Mouse (Mus musculus) erythroblast, adult 5-6 weeks (primary cell): ENCODE data around the gene Pex16. TPM values are rescaled to one million over a fixed set of nuclear protein-coding genes. Genes with fewer than 3 reads are reported as not detected.

ENCODE experiments used
- ATAC-seq: replicated peaks from 2 replicates; pipeline ENCODE4 v1.8.0; 2016; ENCODE audit warnings: moderate number of reproducible peaks, mild to moderate bottlenecking, moderate TSS enrichment, inconsistent platforms; ENCODE audit not compliant: poor library complexity, low FRiP score, severe bottlenecking
- total RNA-seq, 2 experiments: library from RNA; stranded (forward) in 1 of 2; stranded (reverse) in 1 of 2; fragments of 150-400 nt in 1 of 2; fragments of 200-764, 138-1000 nt in 1 of 2; gene quantifications; 2 replicates each; pipeline versions ENCODE4 v1.2.3 to v1.2.4; 2015 to 2017; ENCODE audit warnings: low replicate concordance in 2 of 2

Gene Pex16
- total RNA-seq, 2 experiments from 2014 or later, result 0.38 to 3.7 TPM

DNA sequence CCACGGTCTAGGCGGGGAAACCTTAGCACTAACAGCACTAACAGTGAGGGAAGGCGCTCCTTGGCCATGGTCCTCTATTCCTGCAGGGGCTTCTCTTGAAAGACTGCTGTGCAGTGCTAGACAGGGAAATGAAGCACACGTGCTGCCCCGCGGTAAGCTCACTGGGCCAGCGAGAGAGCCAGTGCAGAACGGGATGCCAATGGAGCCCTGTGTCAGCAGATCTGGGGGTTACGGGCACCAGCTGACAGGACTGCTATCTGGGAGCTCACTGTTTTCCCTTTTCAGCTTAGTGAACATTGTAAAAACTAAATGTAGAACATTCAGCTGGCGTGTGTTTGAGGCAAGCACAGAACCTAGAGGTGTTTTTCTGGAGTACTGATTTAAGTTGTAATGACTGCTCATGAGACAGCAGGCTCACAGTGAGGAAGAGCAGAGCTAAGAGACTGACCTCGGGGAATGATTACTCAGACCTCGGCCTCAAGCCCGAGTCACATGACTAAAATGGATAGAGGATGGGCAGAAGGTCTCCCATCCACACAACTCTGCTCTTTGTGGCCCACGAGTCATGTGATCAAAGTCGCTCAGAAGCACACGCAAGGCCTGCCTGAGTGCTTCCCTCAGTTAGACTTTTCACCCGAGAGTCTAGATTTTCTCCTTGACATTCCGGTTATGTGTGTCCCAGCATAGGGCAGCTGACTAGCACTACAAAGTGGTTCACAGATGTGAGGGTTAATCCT lies 34.0 kb downstream of the Pex16 start:
- ATAC-seq, result no peak

DNA sequence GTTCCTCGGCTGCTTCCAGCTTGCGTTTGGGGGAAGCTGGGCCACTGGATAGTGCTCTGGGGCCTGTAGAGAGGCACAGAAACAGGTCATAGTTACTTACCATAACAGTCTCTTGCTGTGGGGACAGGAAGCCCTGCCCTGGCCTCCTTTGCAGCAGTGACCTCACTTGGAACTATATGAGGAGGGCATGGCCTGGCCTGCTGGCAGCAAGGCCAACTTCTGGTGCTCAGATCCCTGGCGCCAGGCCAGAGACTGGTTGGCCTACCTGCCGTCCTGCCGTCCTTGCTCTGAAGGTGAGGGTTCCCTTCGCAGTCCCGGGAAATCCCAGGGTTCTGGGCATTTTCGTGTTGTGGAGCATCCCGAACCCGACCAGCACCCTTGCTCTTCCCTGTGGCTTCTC lies 37.2 kb downstream of the Pex16 start:
- no peak for ATAC-seq

DNA sequence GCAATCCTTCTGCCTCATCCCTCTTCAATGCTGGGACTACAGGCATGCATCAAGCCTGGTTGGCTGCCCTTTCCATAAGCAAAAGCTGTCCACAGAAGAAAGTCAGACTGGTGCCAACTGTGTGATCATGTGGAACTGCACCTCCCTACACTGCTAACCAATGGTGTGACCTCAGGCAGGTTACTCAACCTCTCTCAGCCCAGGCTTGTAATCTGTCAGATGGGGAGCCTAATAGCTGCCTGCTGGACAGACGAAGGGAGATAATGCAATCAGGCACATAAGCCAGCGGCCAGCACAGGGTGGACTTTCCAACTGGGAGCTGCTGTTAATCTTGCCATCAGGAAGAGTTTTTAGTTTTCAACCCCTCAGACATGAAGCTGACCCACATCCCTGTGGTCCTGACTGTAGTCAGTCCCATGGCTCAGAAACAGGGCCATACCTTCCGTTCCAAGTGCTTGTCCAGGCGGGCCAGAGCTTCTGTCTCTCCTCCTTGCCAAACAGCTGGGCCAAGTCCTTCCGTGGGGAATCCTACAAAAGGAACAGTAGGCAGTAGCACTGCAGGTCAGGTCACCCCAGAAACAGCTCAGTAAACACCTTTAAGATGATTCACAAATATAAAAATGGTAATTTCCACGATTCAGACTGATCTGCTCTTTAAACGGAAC lies 47.4 kb downstream of the Pex16 start:
- ATAC-seq, result no peak

DNA sequence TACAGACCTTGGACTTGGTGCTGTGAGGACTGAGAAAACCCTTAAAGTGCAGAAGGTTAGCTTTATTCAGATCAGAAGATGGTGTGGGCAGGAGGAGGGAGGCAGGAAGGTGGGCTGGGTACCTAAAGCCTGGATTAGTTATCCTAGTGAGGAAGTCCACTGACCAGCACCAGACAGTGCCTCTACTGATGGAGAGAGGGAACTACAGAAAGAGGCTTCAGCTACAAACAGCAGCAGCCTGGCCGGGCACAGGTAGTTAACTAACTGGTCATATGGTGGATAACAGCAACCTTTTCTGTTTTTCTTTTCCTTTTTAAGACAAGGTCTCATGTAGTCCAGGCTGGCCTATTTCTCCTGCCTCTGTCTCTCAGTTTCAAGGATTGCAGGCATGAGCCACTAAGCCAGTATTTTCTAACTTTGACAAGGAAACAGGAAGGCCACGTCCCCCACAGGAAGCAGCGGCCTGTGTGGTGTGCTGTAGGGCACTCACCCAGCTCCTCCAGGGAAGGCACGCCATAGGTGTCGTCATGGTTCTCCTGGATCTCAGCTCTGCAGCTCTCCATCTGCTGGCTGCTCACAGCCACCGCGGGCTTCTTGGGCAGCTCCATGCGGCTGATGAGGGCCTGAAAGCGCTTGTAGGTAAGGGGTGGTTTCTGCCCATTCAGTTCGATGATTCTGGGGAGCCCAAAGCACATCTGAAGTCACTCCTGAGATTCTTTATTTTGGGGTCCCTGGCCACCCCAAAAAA lies 48.1 kb downstream of the Pex16 start:
- no peak for ATAC-seq

DNA sequence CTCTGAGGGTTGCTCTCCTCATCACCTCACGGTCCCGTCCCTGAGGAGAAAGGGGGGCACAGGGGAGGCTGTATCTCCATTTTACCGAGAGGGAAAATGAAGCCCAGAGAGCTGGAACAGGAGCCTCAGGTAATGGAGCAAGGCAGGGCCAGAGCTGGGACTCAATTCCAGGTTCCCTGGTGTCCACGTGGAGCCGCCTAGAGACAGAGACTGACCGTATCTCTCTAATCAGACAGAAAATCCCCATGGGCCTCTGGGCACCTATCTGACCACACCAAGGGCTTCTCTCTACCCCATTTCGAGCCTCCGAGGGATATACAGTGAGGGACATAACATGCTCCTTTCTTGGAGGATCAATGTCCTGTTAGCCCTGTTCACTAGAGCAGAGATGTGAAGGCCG lies 48.7 kb downstream of the Pex16 start:
- no peak for ATAC-seq

DNA sequence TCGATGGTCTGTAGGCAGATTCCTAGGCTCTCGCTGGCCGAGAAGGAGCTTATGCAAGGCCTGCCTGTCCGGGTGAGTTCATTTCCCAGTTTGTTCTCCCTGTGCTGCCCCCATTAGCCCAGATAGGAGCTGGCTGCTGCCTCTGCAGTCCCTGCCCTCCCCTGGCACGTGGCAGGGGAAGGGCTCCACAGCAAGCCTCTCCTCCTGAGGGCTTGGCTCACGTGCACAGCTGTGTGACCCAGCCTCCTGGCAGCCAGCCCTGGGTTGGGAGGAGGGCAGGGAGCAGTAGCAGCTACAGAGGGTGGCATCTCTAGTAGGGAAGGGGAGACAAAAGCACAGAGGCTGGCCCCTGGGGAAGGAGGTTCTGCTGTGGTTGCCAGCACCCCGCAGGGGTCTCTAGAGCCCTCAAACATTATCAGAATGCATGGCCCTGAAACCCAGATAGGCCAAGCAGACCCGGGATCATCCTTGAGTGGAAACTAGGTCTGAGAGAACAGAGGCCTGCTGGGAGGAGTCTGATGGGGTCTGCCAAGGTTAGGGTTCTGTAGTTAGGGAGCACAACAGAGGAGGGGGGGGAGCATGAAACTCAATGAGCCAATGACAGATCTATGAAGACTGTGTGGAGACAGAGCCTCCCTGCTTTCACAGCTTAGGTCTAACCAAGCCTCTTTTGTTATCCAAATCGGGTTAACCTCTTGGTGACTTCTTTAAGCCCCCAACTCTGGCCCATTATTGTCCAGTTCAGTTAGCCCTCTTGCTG lies 49.4 kb downstream of the Pex16 start:
- no peak for ATAC-seq

DNA sequence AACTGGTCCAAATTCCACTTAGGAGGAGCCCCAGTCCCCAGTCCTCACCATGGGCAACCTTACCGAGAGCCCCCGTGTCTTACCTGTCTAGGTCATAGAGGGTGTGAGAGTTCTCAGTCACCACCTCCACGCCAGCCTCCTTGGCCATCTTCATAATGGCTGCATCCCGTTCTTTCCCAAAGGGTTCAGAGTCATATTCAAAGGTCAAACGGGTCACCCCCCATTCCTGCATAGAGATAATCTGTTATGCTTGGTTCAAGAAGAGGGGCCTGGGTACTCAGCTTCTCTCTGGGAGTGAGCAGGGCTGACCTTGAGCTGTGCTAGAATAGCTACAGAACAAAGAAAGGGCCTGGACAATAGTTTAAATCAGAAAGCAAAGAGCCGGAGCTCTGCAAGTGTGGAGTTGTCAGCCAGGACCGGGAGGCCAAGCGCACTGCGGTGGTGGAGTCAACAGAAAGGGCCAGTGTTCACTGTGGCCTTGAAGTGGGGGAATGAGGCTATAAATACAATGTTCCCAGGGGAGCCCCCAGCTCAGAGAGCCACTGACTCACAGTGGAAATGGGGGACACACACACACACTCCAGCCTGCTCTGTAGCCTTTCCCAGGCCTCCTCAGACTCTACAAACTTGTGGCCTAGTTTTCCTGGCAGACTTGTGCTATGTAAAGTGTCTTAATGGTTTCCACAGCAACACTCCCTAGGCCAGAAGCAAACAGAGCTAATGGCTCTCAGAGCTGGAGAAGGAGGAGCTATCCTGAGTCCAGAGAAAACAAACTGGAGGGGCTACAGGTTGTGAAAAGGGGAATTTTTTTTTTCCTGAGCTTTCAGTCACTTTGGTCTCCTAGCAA lies 50.2 kb downstream of the Pex16 start:
- no peak for ATAC-seq

DNA sequence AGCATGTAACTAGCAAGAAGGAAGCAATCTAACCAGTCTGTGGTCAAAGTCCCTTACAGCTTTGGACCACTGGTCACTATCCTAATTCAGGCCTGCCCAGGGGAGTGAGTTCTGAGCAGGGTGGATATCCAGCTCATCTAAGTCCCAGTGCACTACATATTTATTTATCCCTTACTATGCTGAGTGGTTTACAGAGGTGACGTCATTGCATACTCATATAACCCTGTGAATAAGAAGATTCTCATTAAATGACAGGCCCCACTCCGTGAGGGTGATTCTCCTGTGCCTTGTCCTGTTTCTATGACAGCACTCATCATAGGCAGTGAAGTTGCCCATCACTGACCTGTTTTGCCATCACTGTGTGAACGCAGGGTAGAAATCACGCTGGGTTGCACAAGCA lies 50.9 kb downstream of the Pex16 start:
- no peak for ATAC-seq

DNA sequence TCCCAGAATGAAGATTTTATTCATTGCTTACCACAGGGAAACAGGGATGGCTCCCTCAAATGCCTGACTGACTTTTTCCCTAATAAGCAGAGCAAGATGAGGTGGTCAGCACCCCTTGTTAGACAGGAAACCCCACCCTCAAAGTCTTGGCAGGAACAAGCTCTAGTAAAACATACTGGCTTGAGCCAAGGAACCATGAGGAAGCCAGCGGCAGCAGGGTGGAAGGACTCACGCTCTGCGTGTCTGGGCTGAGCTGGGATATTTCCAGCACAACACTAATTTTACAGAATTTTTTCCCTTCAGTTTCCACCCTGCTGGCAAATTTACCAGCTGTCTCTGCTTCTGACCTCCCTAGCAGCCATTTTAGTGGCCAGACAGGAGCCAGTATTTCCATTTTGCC lies 52.0 kb downstream of the Pex16 start:
- no peak for ATAC-seq

DNA sequence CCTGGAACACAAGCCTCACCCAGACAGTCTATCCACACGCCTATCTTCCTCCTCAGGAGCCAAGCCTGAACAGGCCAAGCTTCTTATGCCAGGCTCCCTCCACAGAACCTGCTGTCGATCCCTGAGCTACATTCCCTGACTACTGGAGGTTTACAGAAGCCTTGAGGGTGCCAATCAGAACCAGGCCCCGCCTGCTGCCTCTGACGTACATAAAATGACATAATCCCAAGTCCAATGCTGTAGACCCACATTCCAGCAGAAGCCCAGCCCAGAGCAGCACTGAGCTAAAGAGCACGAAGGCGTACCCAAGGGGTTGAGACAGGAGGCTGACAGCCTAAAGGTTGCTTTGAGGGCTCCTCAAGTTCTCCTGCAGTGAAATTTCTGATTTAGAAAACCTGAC lies 53.4 kb downstream of the Pex16 start:
- ATAC-seq, result no peak

DNA sequence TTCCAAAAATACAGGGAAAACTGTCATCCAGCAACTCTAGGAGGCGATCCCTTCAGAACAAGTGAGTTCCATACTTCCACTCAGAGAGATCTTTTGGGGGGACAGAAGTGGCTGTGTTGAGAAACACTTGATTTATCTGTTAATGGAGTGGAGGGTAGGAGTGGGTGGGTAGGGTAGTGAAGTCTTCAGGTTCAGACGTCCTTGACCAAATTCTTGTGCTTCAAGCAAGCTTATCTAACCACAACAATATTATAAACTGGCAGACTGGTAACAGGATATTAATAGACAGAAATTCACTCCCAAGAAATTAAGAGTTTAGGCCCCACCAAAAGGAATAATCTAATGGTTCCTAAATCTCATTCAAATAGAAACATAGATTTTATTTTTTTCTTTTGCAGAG lies 55.6 kb downstream of the Pex16 start:
- no peak for ATAC-seq

Other genes with a start within 250 kb of the Pex16 start
- 4.2 TPM in 1 of 2 replicates, not detected in the other for gene Large2, start 193 bp downstream of the Pex16 start, total RNA-seq (2015; ENCODE audit: low replicate concordance)
- gene Large2, start 193 bp downstream of the Pex16 start, total RNA-seq (2017; ENCODE audit: low replicate concordance), result not detected in 2 replicates
- gene 1700029I15Rik, start 7.9 kb downstream of the Pex16 start, total RNA-seq (2015; ENCODE audit: low replicate concordance), result not detected in 2 replicates
- gene 1700029I15Rik, start 7.9 kb downstream of the Pex16 start, total RNA-seq (2017; ENCODE audit: low replicate concordance), result 0.70 and 4.0 TPM in 2 replicates
- not detected in 2 replicates for gene Mapk8ip1, start 26.6 kb downstream of the Pex16 start, total RNA-seq (2015; ENCODE audit: low replicate concordance)
- not detected in 2 replicates for gene Mapk8ip1, start 26.6 kb downstream of the Pex16 start, total RNA-seq (2017; ENCODE audit: low replicate concordance)
- gene Cry2, start 59.4 kb downstream of the Pex16 start, total RNA-seq (2015; ENCODE audit: low replicate concordance), result 0.19 and 0.63 TPM in 2 replicates
- 1.3 and 1.5 TPM in 2 replicates for gene Cry2, start 59.4 kb downstream of the Pex16 start, total RNA-seq (2017; ENCODE audit: low replicate concordance)
- gene Slc35c1, start 85.9 kb downstream of the Pex16 start, total RNA-seq (2015; ENCODE audit: low replicate concordance), result 16.5 and 18.3 TPM in 2 replicates
- gene Slc35c1, start 85.9 kb downstream of the Pex16 start, total RNA-seq (2017; ENCODE audit: low replicate concordance), result 3.1 and 7.1 TPM in 2 replicates
- gene Chst1, start 225.0 kb downstream of the Pex16 start, total RNA-seq (2015; ENCODE audit: low replicate concordance), result 0.63 TPM in 1 of 2 replicates, not detected in the other
- 0.17 TPM in 1 of 2 replicates, not detected in the other for gene Chst1, start 225.0 kb downstream of the Pex16 start, total RNA-seq (2017; ENCODE audit: low replicate concordance)